Mouse (Mus musculus): ENCODE measurements around the gene Uvrag.

Gene Uvrag

DNA sequence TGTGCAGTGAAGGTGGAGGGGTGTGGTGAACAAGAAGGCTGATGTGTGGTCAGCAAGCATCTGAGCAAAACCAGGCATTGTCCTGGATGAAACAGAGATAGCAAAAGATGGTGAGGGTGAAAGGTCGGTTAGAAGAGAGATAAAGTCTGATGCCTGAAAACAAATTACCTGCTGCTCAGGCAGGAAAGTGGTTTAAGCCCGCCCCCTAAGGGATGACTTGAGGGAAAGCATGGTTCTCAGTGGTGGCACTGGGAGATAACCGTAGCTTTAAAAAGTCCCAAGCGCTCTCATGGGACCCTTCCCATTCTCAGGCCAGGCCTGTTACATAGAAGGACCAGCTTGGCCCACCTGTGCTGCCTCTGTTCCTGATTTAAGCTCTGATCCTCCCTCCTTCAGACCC is 119.7 kb downstream of the Uvrag start:
- DNase-seq (ENCODE audit: low read depth): no peak

DNA sequence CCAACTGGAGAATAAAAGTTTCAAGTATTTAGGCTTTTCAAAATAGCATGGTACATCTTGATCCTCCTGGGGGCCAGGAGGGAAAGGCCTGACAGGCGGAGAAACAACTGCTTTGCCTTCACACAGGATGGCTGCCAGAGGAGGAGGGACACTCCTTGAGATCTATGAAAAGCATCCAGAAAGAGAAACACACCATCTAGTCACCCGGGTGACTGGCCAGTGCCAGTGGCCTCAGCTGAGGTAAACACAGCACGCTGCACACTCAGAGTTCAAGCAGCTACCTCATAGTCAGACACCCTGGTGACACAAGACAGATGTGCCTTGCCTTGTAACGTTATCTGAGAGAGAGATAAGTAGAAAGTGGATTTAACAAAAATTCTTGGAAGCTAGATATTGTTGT is 120.6 kb downstream of the Uvrag start:
- DNase-seq (ENCODE audit: low read depth): no peak

DNA sequence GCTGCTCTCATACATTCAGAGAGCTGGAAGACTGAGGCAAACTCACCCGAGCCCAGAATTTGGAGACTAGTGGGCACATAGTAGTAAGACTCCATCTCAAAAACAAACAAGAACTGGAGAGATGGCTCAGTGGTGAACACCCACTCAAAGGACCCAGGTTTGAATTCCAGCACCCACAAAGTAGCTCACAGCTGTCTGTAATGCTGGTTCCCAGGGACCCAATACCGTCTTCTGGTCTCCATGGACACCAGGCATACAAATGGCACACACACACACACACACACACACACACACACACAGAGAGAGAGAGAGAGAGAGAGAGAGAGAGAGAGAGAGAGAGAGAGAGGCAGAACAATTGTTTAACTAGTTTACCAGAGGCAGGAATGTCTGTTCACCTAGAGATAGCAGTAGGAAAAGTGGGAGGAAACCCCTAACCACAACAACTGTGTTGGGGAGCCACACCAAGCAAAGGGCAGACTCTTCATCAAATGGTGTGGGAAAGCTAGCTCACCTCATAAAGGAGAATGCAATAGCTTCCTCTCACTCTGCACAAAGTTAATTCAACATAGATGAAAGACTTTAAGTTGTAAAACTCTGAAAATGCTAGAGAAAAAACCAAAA is 123.6 kb downstream of the Uvrag start:
- DNase-seq (ENCODE audit: low read depth): no peak

DNA sequence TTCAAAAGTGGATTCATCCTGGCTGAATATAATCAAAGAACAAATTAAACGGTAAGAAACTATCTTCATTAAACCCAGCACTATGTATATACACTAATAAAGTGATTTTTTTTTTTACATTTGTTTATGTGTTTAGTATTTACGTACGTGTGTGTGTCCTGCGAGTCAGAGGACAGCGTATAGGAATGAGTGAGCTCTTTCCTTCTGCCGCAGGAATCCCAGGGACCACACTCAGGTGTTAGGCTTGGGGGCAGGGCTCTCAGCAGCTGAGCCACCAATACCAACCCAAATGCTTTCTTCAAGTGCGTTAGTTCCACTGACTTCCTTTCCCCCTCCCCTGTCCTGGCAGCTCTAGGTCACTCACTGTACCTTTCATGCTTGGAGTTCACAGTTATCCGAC is 125.0 kb downstream of the Uvrag start:
- DNase-seq (ENCODE audit: low read depth): no peak

DNA sequence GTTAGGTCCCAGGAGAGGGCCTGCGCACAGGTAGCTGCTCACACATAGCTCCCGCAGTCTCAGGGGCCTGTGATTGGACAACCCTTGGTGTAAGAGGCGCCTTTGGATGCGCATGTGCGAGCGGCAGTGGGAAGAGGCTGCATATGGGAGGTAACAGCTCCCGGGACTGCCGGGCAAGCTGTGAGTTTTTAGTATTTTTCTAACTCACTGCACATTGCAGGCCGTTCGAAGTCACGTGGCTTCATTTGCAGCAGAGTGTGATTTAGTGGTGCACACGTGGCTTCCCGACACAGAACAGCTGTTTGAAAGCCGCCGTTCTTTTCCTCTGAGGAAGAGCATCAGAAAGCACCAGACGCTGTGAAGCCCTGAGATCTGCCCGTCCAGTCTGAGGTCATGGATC is 125.5 kb downstream of the Uvrag start:
- no peak for DNase-seq (ENCODE audit: low read depth)

DNA sequence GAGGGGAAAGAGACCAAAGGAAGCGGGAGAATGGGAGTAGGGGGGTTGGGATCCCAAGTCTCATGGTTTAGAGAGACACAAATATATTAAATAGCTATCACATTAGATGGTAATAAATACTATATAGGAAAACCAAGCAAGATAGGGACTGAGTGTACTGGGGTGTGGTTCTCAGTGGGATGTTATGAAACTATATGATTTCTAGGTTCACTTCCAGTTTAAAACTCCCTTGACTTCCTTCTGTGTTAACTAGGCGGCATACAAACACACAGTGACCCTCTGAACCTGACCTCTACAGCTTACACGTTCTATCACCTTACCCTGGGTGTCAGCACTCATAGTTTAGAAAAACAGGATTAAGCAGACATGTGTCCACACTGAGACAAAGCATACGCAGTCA is 126.3 kb downstream of the Uvrag start:
- no peak for DNase-seq (ENCODE audit: low read depth)

DNA sequence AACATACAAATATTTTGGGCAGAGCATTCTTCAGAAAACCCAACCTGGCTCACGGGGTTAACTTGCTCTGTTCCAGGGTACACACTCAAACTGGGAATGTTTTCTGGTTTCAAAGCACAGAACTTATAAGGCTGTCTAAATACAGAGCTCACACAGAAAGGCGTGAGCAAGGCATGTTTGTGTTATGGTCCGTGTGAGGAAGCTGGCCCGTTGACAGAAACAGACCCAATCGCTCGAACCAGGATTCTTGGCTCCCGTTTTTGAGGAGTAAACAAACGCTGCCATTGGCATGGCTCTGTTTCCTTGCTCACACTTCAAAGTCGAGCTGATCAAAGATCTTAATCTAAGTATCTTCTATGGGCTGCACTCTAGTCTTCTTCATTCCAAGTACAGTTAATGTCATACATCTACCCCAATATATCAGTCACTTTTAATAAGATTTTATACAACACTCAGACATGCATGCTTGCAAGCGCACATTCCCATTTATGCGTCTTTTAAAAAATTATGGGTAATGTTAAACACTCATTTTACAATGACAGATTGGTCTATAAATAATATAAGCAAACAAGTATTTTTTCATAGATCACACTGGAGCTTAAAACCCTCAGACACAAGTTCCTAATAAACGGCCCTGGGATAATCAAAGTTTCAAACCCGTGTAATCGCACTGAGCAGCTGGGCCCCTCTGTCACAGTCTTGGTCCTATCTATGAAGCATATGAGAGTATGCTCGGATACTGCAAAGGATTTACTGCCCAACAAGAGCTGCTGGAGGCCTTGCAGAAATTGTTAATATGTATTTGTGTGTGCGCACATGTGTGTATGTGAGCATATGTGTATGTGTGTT is 133.2 kb downstream of the Uvrag start:
- no peak for DNase-seq (ENCODE audit: low read depth)

DNA sequence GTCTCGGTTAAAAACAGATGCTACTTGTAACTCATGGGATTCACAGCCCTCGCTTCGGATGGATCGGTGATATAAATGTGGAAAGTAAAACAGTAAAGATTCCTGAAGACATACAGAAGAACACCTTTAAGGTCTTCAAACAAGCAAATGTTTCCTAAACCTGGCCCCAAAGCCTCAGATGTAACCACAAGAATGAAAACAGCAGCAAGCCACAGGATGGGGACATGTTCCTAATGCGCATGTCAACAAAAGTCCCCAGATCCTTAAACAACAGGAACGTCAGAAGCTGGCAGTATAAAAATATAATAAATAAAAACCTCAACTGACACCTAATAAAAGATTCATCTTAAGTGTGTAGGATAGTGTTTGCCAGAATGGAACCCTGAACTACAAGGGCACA is 137.7 kb downstream of the Uvrag start:
- no peak for DNase-seq (ENCODE audit: low read depth)

DNA sequence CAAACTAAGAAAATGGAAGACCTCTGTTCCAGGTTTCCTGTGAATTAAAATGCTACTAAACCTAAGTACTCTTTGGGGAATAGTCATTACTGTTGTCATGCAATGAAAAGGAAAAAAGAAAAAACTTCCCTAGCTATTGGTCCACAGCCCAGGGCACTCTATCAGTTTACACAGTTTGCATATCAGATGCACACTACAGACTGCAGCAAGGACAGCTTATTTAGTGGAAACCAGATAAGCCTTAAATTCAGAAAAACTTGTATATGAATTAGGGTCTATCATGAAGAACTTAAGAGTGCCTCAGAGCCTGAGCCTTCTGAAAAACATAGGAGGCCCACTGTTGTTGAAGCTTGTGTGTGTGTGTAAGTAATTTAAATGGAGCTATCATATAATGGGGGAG is 142.2 kb downstream of the Uvrag start:
- no peak for DNase-seq (ENCODE audit: low read depth)

DNA sequence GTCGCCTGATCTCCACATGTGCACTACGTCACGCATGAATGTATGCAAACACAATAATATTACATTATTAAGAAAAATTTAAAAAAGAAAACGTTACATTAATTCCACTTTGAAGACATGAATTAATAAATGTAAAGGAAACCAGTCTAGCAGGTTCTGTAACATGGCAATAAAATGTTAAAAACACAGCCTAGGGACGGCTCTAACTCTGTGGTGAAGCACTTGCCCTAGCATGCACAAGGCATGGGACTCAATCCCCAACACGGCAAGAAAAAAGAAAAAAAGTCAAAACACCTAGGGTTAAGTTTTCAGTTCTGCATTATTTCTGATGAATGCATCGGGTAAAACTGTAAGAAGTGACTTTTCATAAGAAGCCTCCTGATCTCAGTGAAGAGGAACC is 143.2 kb downstream of the Uvrag start:
- DNase-seq (ENCODE audit: low read depth): no peak

DNA sequence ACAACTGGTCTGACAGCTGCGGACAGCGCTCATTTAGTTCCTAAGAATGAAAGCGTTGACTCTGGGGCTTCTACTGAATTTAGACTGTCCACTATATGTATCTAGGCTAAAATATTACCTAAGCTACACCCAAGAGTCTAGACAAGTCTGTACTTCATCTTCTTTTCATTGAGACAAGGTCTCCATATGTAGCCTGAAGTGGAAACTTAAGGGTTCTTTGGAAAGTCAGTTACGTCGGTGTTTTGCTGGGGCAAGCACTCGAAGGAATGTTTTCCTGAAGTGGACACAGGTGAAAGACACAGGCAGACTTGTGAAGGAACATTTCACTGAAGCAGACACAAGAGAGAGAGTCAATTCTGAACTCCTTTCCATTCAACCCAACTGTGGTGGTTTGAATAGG is 144.2 kb downstream of the Uvrag start:
- DNase-seq (ENCODE audit: low read depth): no peak

DNA sequence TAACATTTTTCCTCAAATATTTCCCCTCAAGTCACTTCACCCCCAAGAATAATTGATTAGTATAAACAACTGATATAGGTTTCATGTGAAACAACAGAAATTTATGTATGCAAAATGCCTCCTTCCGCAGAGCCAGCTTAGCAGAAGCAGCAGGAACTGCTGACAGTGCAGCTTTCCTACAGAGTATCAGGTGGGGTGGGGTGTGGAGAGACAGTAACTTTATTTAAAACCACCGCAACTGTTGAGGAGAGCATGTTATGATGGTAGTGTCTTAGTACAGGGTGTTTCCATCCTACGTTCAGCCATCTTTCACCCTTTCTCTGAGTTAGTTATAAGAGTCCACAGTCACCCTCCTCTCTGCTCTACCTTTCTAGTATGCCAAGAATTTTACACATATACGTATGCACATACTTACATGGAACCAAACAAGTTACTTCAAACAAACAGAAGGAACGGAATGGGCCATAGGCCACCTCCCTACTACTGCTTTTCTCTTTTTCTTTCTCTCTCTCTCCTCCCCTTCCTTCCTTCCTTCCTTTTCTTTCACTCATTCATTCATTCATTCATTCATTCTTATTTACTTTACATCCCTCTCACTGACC is 145.7 kb downstream of the Uvrag start:
- DNase-seq (ENCODE audit: low read depth): no peak

DNA sequence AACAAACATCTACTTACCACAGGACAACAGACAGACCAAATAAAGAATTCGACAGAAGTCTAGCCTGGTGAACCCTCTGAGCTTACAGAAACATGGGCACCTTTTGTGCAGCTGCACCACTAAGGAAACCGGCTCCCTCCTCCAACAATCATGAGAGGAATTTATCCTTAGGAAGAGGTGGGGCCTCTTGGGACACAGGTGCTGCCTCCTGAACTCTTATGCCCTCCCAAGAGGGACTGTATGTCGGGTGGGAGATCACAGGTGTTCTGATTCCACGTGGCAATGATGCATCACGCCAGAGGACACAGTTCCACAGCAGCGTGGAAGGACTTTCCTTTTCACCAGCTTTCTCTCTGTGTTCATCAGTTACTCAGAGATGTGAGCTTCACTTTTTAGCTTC is 146.8 kb downstream of the Uvrag start:
- DNase-seq (ENCODE audit: low read depth): no peak

DNA sequence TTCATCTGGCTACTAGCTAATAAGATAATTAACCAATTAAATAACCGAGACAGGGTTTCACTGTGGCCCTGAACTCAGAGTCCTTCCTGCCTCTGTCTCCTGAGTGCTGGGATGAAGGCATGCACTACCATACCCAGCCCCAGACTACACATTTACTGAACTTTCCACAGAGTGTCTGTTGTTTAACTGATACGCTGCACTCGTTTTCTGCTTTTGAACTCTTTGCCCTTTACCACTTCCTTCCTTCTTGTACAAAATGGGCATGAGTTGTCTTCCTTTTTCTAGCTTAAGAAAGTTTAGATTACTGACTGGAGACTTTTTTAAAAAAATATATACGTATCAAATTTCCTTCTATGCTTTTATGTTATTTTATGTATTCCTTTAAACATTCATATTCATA is 147.5 kb downstream of the Uvrag start:
- DNase-seq (ENCODE audit: low read depth): no peak

DNA sequence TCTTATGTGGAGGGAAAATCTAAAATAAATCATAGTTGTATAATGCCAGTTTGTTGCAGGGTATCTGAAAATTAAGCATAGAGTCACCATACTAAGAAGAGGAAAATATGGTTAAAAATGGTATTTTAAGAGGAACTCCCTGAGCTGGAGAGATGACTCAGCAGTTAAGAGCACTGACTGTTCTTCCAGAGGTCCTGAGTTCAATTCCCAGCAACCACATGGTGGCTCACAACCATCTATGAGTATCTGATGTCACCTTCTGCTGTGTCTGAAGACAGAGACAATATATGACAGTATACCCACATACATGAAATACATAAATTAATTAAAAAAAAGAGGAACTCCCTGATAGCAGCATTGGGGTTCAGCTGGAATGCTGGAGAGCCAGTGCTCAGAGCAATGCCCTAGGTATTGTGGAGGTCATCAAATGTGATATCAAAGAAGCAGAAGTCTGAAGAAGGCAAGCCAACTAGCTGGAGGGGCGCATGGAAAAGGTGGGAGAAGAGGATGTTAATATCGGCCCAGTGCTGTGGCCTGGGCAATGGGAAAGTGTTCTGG is 149.7 kb downstream of the Uvrag start:
- DNase-seq (ENCODE audit: low read depth): no peak

DNA sequence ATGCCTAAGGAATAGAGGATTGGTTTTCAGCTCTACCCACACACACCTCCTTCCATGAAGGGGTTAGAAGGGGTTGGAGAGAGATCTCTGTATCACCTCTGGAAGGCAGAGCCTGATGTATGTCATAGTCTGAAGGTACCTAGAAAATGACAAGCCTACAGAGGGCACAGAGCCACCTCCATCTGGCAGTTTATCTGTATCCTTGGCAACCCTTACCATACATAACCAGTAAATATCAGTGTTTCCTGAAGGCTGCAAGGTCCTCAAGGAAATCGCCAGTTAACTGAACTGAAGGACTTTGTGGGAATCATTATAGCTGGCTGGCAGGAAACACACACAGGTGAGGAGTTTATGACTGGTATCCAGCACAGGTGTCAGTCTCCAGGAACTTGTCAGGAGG is 150.4 kb downstream of the Uvrag start:
- no peak for DNase-seq (ENCODE audit: low read depth)

DNA sequence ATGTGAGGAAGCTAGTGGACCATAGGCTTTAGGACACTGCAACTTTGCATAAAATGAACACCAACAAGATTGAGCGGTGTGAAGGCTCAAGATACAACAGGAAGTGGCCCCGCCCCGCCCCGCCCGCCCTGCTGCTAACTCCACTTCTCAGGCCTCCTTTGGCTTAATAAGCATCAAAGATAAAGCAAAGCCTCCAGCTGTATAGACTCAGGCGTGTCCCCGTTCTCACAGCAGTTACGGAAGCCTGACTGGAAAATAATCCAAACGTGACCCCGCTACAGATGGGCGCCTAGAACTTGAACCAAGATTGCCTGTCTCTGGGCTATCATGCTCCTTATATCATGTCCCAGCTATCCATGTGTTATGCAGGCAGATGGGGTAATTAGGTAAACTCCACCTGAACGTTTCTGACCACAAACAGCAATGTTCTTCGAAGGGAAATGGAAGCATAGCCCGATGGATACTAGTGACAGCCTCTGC is 153.9 kb downstream of the Uvrag start:
- no peak for DNase-seq (ENCODE audit: low read depth)

DNA sequence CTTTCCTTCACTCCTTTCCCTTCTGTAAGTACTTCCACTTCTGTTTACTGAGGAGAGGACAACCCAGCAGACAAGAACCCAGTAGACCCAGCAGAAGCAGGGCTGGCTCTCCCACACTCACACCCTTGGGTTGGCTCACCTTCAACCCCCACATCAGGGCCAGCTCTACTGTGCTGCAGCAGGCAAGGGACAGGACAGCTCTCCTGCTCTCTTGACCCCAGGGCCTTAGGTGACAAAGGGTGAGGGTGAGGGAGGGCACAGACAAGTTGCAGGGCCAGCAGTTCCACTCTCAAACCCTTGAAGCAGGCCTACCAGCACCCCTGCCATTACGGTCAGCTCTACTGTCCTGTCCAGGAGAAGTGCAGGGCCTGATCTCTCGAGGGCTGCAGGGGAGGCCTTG is 155.0 kb downstream of the Uvrag start:
- DNase-seq (ENCODE audit: low read depth): no peak

DNA sequence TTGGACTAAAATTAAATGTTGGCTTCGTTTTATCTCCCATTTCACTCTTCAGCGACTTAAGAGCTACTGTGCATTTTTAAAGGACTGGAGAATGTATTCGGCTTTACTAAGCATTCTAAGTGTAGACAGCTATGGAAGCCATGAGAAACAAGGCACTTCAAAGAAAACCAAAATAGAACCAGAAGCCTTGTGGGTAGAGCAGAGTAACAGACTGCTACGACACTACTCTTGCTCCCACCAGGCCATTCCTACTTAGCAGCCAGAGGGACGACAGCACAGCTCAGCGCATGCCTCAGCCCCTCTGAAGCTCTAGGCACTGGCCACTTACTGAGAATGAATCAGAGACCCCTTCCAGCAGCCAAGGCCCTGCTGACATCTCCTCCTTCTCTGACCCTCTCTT is 155.5 kb downstream of the Uvrag start:
- no peak for DNase-seq (ENCODE audit: low read depth)

DNA sequence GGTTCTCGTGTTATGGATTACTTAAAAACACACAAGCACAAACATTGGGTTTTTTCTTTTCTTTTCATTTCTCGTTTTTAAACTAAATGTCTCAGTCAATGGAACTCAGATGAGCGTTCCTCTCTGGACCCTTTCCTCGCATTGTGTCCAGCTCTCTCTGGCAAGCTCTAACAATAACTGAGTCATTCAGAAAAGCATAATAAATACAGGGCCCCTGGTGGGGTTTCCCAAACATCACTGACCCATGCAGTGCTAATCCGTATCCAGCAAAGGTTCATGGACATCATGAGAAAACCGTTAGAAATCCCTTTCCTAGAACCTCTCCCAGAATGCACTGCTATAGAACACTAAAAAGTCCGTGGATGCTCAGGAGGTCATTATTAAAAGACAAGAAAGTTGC is 156.6 kb downstream of the Uvrag start:
- no peak for DNase-seq (ENCODE audit: low read depth)

DNA sequence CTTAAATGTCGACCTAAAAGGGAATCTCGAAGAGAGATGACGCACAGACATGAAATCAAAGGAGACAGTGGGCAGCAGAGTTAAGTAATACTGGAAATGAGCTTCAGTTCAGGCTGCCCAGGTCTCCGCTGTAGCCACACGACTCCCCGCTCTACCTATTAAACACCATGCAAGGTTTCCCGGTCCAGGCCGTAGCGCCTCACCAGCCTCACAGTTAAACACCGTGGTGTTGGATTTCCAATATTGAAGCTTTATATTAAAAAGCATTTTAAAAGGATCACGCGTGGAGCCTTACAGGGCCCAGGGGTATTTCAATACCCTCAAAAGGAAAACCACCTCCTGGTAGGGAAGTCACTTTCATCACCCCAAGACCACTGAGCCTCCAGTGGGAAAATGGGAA is 157.9 kb downstream of the Uvrag start:
- DNase-seq (ENCODE audit: low read depth): no peak

DNA sequence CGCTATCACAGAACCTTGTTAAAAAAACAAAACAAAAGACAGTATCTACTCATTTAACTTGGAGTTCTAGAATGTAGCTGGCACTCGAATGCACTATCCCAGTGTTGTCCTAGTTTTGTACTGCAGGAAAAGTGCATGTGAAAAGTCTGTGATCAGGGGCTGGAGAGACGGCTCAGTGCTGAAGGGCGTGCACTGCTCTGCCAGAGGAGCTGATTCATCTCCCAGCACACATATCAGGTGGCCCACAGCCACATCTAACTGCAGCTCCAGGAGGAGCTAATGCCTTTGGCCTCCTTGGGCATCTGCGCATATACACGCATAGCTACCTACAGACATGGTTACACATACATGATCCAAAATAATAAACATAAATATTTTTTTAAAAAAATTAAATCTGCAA is 159.5 kb downstream of the Uvrag start:
- DNase-seq (ENCODE audit: low read depth): no peak

DNA sequence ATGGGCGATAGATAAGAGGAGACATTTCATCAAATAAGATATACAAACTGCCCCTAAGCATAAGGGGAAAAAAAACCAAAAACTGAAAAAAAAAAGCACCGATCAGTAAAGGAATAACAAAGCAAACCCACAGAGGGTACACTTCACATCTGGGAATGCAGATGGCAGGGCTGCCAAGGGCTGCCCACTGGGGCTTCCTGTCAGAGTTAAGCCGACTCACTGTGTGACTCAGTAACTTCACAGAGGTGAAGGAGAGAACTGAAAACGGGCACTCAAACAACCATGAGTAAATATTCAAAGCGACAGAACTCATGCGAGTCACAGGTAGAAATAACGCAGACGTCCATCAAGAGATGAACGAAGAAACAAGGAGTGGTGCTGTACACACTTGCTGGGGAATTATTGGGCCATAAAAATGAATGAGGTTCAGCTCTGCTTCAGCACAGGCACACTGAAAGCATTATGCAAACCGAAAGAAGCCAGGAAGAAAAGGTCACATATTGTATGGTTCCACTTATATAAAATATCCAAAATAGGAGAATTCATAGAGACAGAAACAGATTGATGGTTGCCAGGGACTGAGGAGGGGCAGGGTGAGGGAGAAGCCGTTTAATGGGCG is 164.0 kb downstream of the Uvrag start:
- DNase-seq (ENCODE audit: low read depth): no peak
